Mouse (Mus musculus) layer of hippocampus, postnatal 36 days (tissue): ENCODE measurements around the gene 4933406M09Rik. TPM values are rescaled to one million over a fixed set of nuclear protein-coding genes. Genes with fewer than 3 reads are reported as not detected.

Source experiments
- DNase-seq, 2 experiments: peaks; one replicate each; pipeline ENCODE4 v3.0.0; 2022
- total RNA-seq, 2 experiments: library from RNA; stranded (reverse); gene quantifications; 2 replicates each; pipeline ENCODE4 v1.2.3; 2021

4933406M09Rik gene
- total RNA-seq, 2 experiments from 2014 or later: not detected

- DNase-seq: no peak
Measured at GRCm38 (mm10) chr1:134435414-134435813, 49.7 kb downstream of the 4933406M09Rik start.

DNA sequence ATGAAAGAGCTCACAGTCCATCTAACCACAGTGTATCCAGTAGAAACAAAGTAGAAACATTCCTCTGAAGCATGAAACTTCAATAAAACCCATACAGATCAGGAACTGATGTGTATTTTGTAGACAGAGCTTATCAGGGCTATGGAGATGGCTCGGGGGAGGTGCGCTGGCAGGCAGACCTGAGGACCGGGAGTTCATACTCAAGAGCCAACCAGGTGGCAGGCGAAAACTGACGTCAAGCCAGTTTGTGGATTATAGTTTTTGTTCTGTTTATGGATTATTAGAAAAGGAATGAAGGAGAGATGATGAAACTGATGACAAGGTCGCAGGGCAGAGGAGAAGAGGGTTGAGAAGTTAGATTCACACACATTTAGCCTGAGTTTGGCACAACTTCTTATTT lies 54.7 kb downstream of the 4933406M09Rik start:
- DNase-seq: no peak

Other genes with a start within 250 kb of the 4933406M09Rik start
- gene Chil1, start 203.8 kb upstream of the 4933406M09Rik start, total RNA-seq: 10 to 100 TPM; 11.3 to 13.8 TPM
- under 1 TPM; 0.28 to 0.30 TPM for gene Mybph, start 192.5 kb upstream of the 4933406M09Rik start, total RNA-seq
- 100 to 1,000 TPM; 216 to 224 TPM for gene Adora1, start 150.5 kb upstream of the 4933406M09Rik start, total RNA-seq
- not detected for gene Myog, start 96.0 kb upstream of the 4933406M09Rik start, total RNA-seq
- 10 to 100 TPM; 68.8 to 70.0 TPM for gene Ppfia4, start 53.0 kb upstream of the 4933406M09Rik start, total RNA-seq
- gene Tmem183a, start 24.0 kb upstream of the 4933406M09Rik start, total RNA-seq: 10 to 100 TPM; 70.5 to 75.0 TPM
- gene Cyb5r1, start 19.6 kb downstream of the 4933406M09Rik start, total RNA-seq: 10 to 100 TPM; 27.2 to 29.4 TPM
- gene Adipor1, start 29.4 kb downstream of the 4933406M09Rik start, total RNA-seq: 10 to 100 TPM; 57.5 to 57.7 TPM
- 10 to 100 TPM; 43.8 to 44.9 TPM for gene Klhl12, start 69.6 kb downstream of the 4933406M09Rik start, total RNA-seq
- gene Rabif, start 108.7 kb downstream of the 4933406M09Rik start, total RNA-seq: 10 to 100 TPM; 25.2 to 26.1 TPM
- not detected for gene Mgat4e, start 163.7 kb downstream of the 4933406M09Rik start, total RNA-seq
- 10 to 100 TPM; 72.0 to 73.4 TPM for gene Kdm5b, start 174.2 kb downstream of the 4933406M09Rik start, total RNA-seq